Mouse (Mus musculus) heart, adult 2 months (tissue): ENCODE measurements around the gene Wdr89.

ENCODE experiments used
- CTCF ChIP-seq: fragments of 200-600 bp; IDR thresholded peaks from 2 replicates; pipeline ENCODE4 v1.8.1; 2022; ENCODE audit warnings: antibody characterized with exemption, mild to moderate bottlenecking, moderate library complexity
- EP300 ChIP-seq: fragments of 200-500 bp; IDR thresholded peaks from 2 replicates; pipeline ENCODE4 v1.6.1; 2011; ENCODE audit warnings: low read depth, low read length, control low read depth; ENCODE audit not compliant: insufficient read depth
- POLR2A ChIP-seq: fragments of 200-500 bp; IDR thresholded peaks from 2 replicates; pipeline ENCODE4 v1.6.1; 2011; ENCODE audit warnings: mild to moderate bottlenecking, low read depth, low read length, control low read depth; ENCODE audit not compliant: insufficient read depth

DNA sequence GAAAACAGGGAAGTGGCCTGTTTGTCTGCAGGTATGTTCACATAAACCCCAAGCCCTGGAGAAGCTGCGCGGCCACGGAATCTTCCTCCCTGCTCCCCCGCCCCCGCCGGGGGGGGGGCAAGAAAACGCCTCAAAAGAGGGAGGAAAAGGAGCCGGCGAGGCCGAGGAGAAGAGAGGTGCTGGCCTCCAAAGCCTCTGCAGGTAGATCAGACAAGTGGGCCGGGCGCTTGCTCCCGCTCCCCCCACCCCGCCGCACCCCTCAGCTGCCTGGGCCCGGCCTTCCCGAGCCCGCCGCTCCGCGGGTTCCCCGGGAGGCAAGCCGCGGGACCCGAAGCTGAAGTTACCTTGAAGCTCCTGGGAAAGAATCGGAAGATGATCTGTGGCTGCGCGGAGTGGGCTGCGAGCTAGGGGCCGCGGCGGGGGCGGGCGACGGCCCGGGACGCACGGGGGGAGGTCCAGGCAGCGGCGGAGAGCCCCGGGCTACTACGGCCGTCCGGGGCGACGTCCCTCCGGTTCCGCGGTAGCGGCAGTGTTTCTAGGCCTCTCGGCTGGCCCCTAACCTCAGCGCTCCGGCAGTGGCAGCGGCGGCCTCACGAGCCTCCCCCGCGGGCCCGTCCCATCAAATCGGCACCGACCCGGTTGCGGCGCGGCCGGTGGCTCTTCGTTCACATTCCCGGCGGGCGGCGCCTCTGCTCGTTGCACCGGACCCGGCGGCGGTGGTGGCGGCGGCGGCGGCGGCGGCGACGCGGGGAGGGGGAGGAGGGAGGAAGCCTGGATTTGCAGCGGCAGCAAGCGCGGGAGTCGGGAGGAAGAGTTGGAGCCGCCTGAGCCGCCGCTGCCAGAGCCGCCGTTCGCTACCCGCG, 73.8 kb downstream of the Wdr89 start:
- no peak for TF ChIP-seq POLR2A
- TF ChIP-seq CTCF, result no peak
- no peak for TF ChIP-seq EP300
